Mouse (Mus musculus): ENCODE measurements at regions not wholly inside any gene's neighbourhood (a gene's known extent, or its start where the extent isn't known, plus 50 kb on each side); places are given as distances from the start of the nearest gene placed in this dataset.

DNA sequence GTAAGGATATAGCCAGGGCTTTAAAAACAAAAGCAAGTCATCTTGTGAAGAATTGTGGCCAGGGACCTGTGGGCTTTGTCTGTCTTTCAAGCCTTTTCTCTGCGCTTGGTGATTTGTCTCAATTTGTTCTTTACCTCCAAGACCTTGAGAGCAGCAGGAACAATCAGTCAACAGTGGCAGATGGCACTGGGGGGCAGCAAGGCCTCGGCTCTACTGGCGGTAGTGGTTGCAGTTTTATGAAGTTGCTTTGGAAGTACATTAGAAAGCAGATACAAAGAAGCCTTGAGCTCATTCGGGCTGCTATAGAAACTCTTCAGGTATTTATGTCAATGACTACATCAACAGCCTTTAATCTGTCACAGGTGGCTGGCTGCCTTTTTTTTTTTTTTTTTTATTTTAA, 171.9 kb upstream of the Ccdc122 start:
- no peak overlapping the region for H3K4me2 ChIP-seq (ENCODE audit: low read length)
- WGBS = 52% methylated on average over 4 of the region's 4 CpGs
- H3K27me3 ChIP-seq (replicated peaks; ENCODE audit: control insufficient read depth, insufficient read depth, low read length) = no peaks in the 10 kb centered on the region
- H3K4me3 ChIP-seq (ENCODE audit: low read length) = no peak overlapping the region
- no peaks in the 10 kb centered on the region for H3K36me3 ChIP-seq (ENCODE audit: control insufficient read depth, insufficient read depth, low read length)
- no peak overlapping the region for H3K9ac ChIP-seq (ENCODE audit: low read depth, low read length)
- no peak for ATAC-seq
- no peaks in the 10 kb centered on the region for H3K9me3 ChIP-seq (ENCODE audit: control insufficient read depth, low read length)
- no peak overlapping the region for H3K27ac ChIP-seq (ENCODE audit: low read depth, low read length)
- H3K4me1 ChIP-seq (ENCODE audit: control insufficient read depth, insufficient read depth, low read depth, low read length) = no peaks in the 10 kb centered on the region

DNA sequence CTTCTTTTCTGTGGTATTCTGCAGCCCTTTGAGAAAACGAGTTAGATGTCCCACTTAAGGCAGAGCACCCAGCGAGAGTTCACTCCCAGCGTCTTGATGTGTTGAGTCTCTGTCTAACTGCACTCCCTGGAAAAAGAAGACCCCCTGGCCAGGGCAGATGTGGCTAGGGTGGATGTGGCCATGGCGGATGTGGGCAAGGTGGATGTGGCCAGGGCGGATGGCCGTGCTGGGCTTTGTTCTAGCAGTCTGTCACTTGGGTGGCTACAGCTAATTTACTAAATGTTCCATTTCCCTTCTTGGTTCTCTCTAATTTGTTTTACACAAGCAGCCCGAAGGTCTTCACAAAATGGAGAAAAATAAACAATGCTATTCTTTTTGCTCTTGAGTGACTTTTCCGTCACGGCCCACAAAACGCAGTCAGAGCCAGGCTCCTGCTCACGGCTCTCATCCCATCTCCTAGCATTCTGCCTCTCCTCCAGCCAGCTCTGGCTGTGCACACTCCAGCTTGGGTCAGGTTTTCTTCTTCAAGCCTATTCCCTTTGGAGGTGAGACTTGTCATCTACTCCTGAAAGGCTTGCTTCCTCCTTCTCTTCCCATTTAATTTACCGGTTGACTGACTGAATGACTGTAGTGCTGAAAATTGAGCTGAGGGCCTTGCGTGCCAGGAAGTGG, 173.4 kb upstream of the Ccdc122 start:
- no peak for ATAC-seq
- Histone ChIP-seq H3K4me3 (ENCODE audit: low read length) (no peak overlapping the region), H3K36me3 (ENCODE audit: control insufficient read depth, insufficient read depth, low read length) (no peaks in the 10 kb centered on the region), H3K27ac (ENCODE audit: low read depth, low read length) (no peak overlapping the region), H3K4me1 (ENCODE audit: control insufficient read depth, insufficient read depth, low read depth, low read length) (no peaks in the 10 kb centered on the region), H3K9ac (ENCODE audit: low read depth, low read length) (no peak overlapping the region), H3K9me3 (ENCODE audit: control insufficient read depth, low read length) (no peaks in the 10 kb centered on the region), H3K27me3 (replicated peaks; ENCODE audit: control insufficient read depth, insufficient read depth, low read length) (no peaks in the 10 kb centered on the region), H3K4me2 (ENCODE audit: low read length) (no peak overlapping the region)
- WGBS = 78% methylated on average over 13 of the region's 13 CpGs

DNA sequence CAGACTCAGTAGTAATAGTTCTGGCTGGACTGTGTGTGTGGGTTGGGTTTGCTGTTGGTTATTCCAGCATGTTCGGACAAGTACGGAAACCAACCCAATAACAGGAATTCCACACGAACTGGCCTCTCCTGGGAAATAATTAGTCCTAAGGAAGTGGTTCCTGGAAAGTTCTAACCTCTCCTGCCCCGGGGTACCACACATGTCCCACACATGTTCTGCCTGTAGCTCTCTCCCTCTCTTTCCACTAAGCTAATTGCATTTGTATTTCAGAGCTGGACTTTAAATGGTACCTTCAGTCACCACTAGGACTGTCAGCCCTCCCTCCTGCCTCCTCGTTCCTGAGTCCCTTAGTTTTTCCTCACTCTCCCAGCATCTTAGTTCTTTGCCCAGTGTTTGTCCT, 178.2 kb upstream of the Ccdc122 start:
- H3K36me3 ChIP-seq (ENCODE audit: control insufficient read depth, insufficient read depth, low read length) = no peaks in the 10 kb centered on the region
- no peaks in the 10 kb centered on the region for H3K4me1 ChIP-seq (ENCODE audit: control insufficient read depth, insufficient read depth, low read depth, low read length)
- H3K27me3 ChIP-seq (replicated peaks; ENCODE audit: control insufficient read depth, insufficient read depth, low read length) = no peaks in the 10 kb centered on the region
- 87% methylated on average over 5 of the region's 5 CpGs for whole genome bisulfite sequencing
- H3K4me2 ChIP-seq (ENCODE audit: low read length) = no peak overlapping the region
- H3K27ac ChIP-seq (ENCODE audit: low read depth, low read length) = no peak overlapping the region
- H3K4me3 ChIP-seq (ENCODE audit: low read length) = no peak overlapping the region
- no peaks in the 10 kb centered on the region for H3K9me3 ChIP-seq (ENCODE audit: control insufficient read depth, low read length)
- ATAC-seq = no peak
- no peak overlapping the region for H3K9ac ChIP-seq (ENCODE audit: low read depth, low read length)

GRCm38 (mm10) chr14:76857196-76857773, 179.3 kb upstream of the Ccdc122 start:
- H3K27ac ChIP-seq (ENCODE audit: low read depth, low read length) = no peak overlapping the region
- 60% methylated on average over 10 of the region's 10 CpGs for WGBS
- H3K4me3 ChIP-seq (ENCODE audit: low read length) = no peak overlapping the region
- H3K27me3 ChIP-seq (replicated peaks; ENCODE audit: control insufficient read depth, insufficient read depth, low read length) = no peaks in the 10 kb centered on the region
- H3K4me1 ChIP-seq (ENCODE audit: control insufficient read depth, insufficient read depth, low read depth, low read length) = no peaks in the 10 kb centered on the region
- H3K9me3 ChIP-seq (ENCODE audit: control insufficient read depth, low read length) = no peaks in the 10 kb centered on the region
- H3K4me2 ChIP-seq (ENCODE audit: low read length) = no peak overlapping the region
- ATAC-seq = no peak
- no peak overlapping the region for H3K9ac ChIP-seq (ENCODE audit: low read depth, low read length)
- H3K36me3 ChIP-seq (ENCODE audit: control insufficient read depth, insufficient read depth, low read length) = no peaks in the 10 kb centered on the region

- no peak overlapping the region for H3K9ac ChIP-seq (ENCODE audit: low read depth, low read length)
- ATAC-seq = no peak
- H3K27ac ChIP-seq (ENCODE audit: low read depth, low read length) = no peak overlapping the region
- no peaks in the 10 kb centered on the region for H3K27me3 ChIP-seq (replicated peaks; ENCODE audit: control insufficient read depth, insufficient read depth, low read length)
- H3K4me3 ChIP-seq (ENCODE audit: low read length) = no peak overlapping the region
- no peaks in the 10 kb centered on the region for H3K36me3 ChIP-seq (ENCODE audit: control insufficient read depth, insufficient read depth, low read length)
- H3K9me3 ChIP-seq (ENCODE audit: control insufficient read depth, low read length) = no peaks in the 10 kb centered on the region
- no peak overlapping the region for H3K4me2 ChIP-seq (ENCODE audit: low read length)
- no peaks in the 10 kb centered on the region for H3K4me1 ChIP-seq (ENCODE audit: control insufficient read depth, insufficient read depth, low read depth, low read length)
- 78% methylated on average over 8 of the region's 8 CpGs for WGBS
Measured at GRCm38 (mm10) chr14:76856591-76856990, 180.0 kb upstream of the Ccdc122 start.

DNA sequence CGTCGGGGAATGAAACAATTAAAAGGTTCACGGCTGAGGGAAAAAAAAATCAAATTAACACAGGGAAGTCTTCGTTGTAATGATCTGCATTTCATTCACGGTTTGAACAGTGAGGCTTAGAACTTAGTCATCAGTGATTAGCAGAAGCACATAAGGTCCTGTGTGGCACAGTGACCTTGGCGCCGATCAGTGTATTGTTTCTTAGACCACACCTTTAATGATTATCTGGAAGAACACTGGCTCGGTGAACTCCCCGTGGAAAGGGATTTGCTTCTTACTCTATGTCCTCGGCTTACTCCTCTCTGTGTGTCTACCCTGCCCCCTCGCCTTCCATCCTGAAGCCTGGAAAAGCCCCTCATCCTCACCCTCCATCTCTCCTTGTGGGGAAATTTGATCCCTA, 181.6 kb upstream of the Ccdc122 start:
- H3K9me3 ChIP-seq (ENCODE audit: control insufficient read depth, low read length) = no peaks in the 10 kb centered on the region
- no peaks in the 10 kb centered on the region for H3K27me3 ChIP-seq (replicated peaks; ENCODE audit: control insufficient read depth, insufficient read depth, low read length)
- H3K27ac ChIP-seq (ENCODE audit: low read depth, low read length) = no peak overlapping the region
- no peak overlapping the region for H3K4me2 ChIP-seq (ENCODE audit: low read length)
- H3K4me3 ChIP-seq (ENCODE audit: low read length) = no peak overlapping the region
- no peaks in the 10 kb centered on the region for H3K36me3 ChIP-seq (ENCODE audit: control insufficient read depth, insufficient read depth, low read length)
- ATAC-seq = peak; percentile 37; the same call in 1 of the 2 replicates
- WGBS = 76% methylated on average over 11 of the region's 11 CpGs
- no peaks in the 10 kb centered on the region for H3K4me1 ChIP-seq (ENCODE audit: control insufficient read depth, insufficient read depth, low read depth, low read length)
- no peak overlapping the region for H3K9ac ChIP-seq (ENCODE audit: low read depth, low read length)

GRCm38 (mm10) chr14:76851473-76852214, 184.9 kb upstream of the Ccdc122 start:
- Histone ChIP-seq H3K9ac (ENCODE audit: low read depth, low read length) (no peak overlapping the region), H3K4me1 (ENCODE audit: control insufficient read depth, insufficient read depth, low read depth, low read length) (no peaks in the 10 kb centered on the region), H3K4me2 (ENCODE audit: low read length) (no peak overlapping the region), H3K4me3 (ENCODE audit: low read length) (no peak overlapping the region), H3K27ac (ENCODE audit: low read depth, low read length) (no peak overlapping the region), H3K27me3 (replicated peaks; ENCODE audit: control insufficient read depth, insufficient read depth, low read length) (no peaks in the 10 kb centered on the region), H3K9me3 (ENCODE audit: control insufficient read depth, low read length) (no peaks in the 10 kb centered on the region), H3K36me3 (ENCODE audit: control insufficient read depth, insufficient read depth, low read length) (no peaks in the 10 kb centered on the region)
- no peak for ATAC-seq
- 87% methylated on average over 10 of the region's 10 CpGs for WGBS

- 96% methylated on average over 4 of the region's 4 CpGs for WGBS
- no peak overlapping the region for H3K27ac ChIP-seq (ENCODE audit: low read depth, low read length)
- no peaks in the 10 kb centered on the region for H3K9me3 ChIP-seq (ENCODE audit: control insufficient read depth, low read length)
- no peak overlapping the region for H3K4me3 ChIP-seq (ENCODE audit: low read length)
- no peak for ATAC-seq
- no peaks in the 10 kb centered on the region for H3K4me1 ChIP-seq (ENCODE audit: control insufficient read depth, insufficient read depth, low read depth, low read length)
- no peak overlapping the region for H3K4me2 ChIP-seq (ENCODE audit: low read length)
- H3K9ac ChIP-seq (ENCODE audit: low read depth, low read length) = no peak overlapping the region
- H3K36me3 ChIP-seq (ENCODE audit: control insufficient read depth, insufficient read depth, low read length) = no peaks in the 10 kb centered on the region
- H3K27me3 ChIP-seq (replicated peaks; ENCODE audit: control insufficient read depth, insufficient read depth, low read length) = no peaks in the 10 kb centered on the region
Measured at GRCm38 (mm10) chr14:76850641-76851040, 185.9 kb upstream of the Ccdc122 start.

- H3K27me3 ChIP-seq (replicated peaks; ENCODE audit: control insufficient read depth, insufficient read depth, low read length) = no peaks in the 10 kb centered on the region
- no peaks in the 10 kb centered on the region for H3K9me3 ChIP-seq (ENCODE audit: control insufficient read depth, low read length)
- no peaks in the 10 kb centered on the region for H3K36me3 ChIP-seq (ENCODE audit: control insufficient read depth, insufficient read depth, low read length)
- H3K27ac ChIP-seq (ENCODE audit: low read depth, low read length) = no peak overlapping the region
- H3K4me3 ChIP-seq (ENCODE audit: low read length) = no peak overlapping the region
- WGBS = 43% methylated on average over 13 of the region's 13 CpGs
- H3K4me2 ChIP-seq (ENCODE audit: low read length) = no peak overlapping the region
- no peaks in the 10 kb centered on the region for H3K4me1 ChIP-seq (ENCODE audit: control insufficient read depth, insufficient read depth, low read depth, low read length)
- no peak for ATAC-seq
- no peak overlapping the region for H3K9ac ChIP-seq (ENCODE audit: low read depth, low read length)
Measured at GRCm38 (mm10) chr14:76850051-76850450, 186.5 kb upstream of the Ccdc122 start.

Measured in hindbrain, embryonic 16.5 days (tissue).